In genomic region chr6:17478252-17478651, GRCm38 (mm10) we compare ENCODE assay signal across 22 mouse cellular contexts. TPM values are rescaled to one million over a fixed set of nuclear protein-coding genes. Genes with fewer than 3 reads are reported as not detected.
DNase-seq lines count a peak whose midpoint lies in the region; ATAC-seq and TF ChIP-seq lines count a peak whose summit lies in the region.
"Had no signal": no experiment of that assay in that cellular context is flagged by ENCODE, and none has a peak within 500 bp of the region (broad histone marks: within the 10 kb centered on the region; RNA-seq: fewer than 3 reads in every experiment).

No protein-coding gene starts in this region.

- H3K36me3 ChIP-seq in liver, adult 2 months (ENCODE audit: control insufficient read depth, insufficient read depth, low read length): 0 out of 2 replicates have a peak, but pooled peaks cover 1% of the 10 kb centered on the region
- no peaks in the 10 kb centered on the region for H3K36me3 ChIP-seq in liver, embryonic 11.5 days (ENCODE audit: control insufficient read depth, insufficient read depth, low read length)
- H3K36me3 ChIP-seq in liver, postnatal 0 days (replicated peaks; ENCODE audit: insufficient read depth, low read length): no peaks in the 10 kb centered on the region
- no peaks in the 10 kb centered on the region for H3K36me3 ChIP-seq in liver, embryonic 12.5 days
- no peaks in the 10 kb centered on the region for H3K36me3 ChIP-seq in myocyte (ENCODE audit: control insufficient read depth, insufficient read depth)
- H3K36me3 ChIP-seq: G1E had no signal

- TF ChIP-seq CTCF in liver, adult 2 months (IDR thresholded peaks at IDR 0.05; ENCODE audit: low read depth, low read length): no peak
- TF ChIP-seq CTCF in liver, postnatal 0 days (IDR thresholded peaks at IDR 0.05; ENCODE audit: low read depth): no peak

- no peak overlapping the region for H3ac ChIP-seq in myocyte (ENCODE audit: control insufficient read depth, insufficient read length)

- ATAC-seq in liver, embryonic 11.5 days (replicated peaks; ENCODE audit: low FRiP score): no peak
- ATAC-seq in liver, postnatal 0 days: peak; percentile 56
- ATAC-seq in liver, embryonic 12.5 days: no peak
- ATAC-seq: activated CD4-positive, CD25-positive, alpha-beta regulatory T cell, adult 4 months; CD4-positive, CD25-positive, alpha-beta regulatory T cell, adult 4 months had no signal

- H3K4me1 ChIP-seq in liver, adult 2 months (ENCODE audit: control insufficient read depth, insufficient read depth, low read length): peaks cover 16% of the 10 kb centered on the region
- H3K4me1 ChIP-seq in liver, embryonic 11.5 days (replicated peaks; ENCODE audit: control insufficient read depth, insufficient read depth, low read length): no peaks in the 10 kb centered on the region
- H3K4me1 ChIP-seq in liver, postnatal 0 days (ENCODE audit: insufficient read depth): peaks cover 6% of the 10 kb centered on the region
- no peaks in the 10 kb centered on the region for H3K4me1 ChIP-seq in liver, embryonic 12.5 days

- no peaks in the 10 kb centered on the region for H3K27me3 ChIP-seq in liver, adult 2 months (ENCODE audit: control insufficient read depth, insufficient read depth, low read length)
- no peaks in the 10 kb centered on the region for H3K27me3 ChIP-seq in liver, embryonic 11.5 days (replicated peaks; ENCODE audit: control insufficient read depth, insufficient read depth, low read length)
- H3K27me3 ChIP-seq in liver, postnatal 0 days (ENCODE audit: insufficient read depth, low read length): no peaks in the 10 kb centered on the region
- H3K27me3 ChIP-seq in liver, embryonic 12.5 days (replicated peaks): no peaks in the 10 kb centered on the region
- H3K27me3 ChIP-seq in myocyte (ENCODE audit: control insufficient read depth, insufficient read depth, insufficient read length): no peaks in the 10 kb centered on the region
- H3K27me3 ChIP-seq: CH12.LX, Patski had no signal

- no peak overlapping the region for H3K4me3 ChIP-seq in liver, adult 2 months (ENCODE audit: insufficient read depth, low read depth, low read length)
- no peak overlapping the region for H3K4me3 ChIP-seq in liver, embryonic 11.5 days (ENCODE audit: low read depth, low read length)
- H3K4me3 ChIP-seq in liver, postnatal 0 days (ENCODE audit: low read depth, low read length): no peak overlapping the region
- no peak overlapping the region for H3K4me3 ChIP-seq in liver, embryonic 12.5 days
- peak overlapping the region; percentile 5 for H3K4me3 ChIP-seq in myocyte

- no peak overlapping the region for H3K9ac ChIP-seq in liver, adult 2 months (ENCODE audit: low read depth, low read length)
- H3K9ac ChIP-seq in liver, embryonic 11.5 days (ENCODE audit: low read depth, low read length): no peak overlapping the region
- no peak overlapping the region for H3K9ac ChIP-seq in liver, postnatal 0 days (replicated peaks)
- no peak overlapping the region for H3K9ac ChIP-seq in liver, embryonic 12.5 days

- peak overlapping the region; percentile 77 for H3K27ac ChIP-seq in liver, adult 2 months (replicated peaks; ENCODE audit: insufficient read depth, low read depth, low read length)
- H3K27ac ChIP-seq in liver, embryonic 11.5 days (ENCODE audit: low read depth, low read length): no peak overlapping the region
- peak overlapping the region; percentile 60 for H3K27ac ChIP-seq in liver, postnatal 0 days (ENCODE audit: low read depth)
- H3K27ac ChIP-seq in liver, embryonic 12.5 days: no peak overlapping the region

- no peak for TF ChIP-seq EP300 in liver, postnatal 0 days (IDR thresholded peaks at IDR 0.05; ENCODE audit: low read depth)

- TF ChIP-seq POLR2A in liver, adult 2 months (IDR thresholded peaks at IDR 0.05; ENCODE audit: extremely low read depth, insufficient read depth, low read length): no peak
- no peak for TF ChIP-seq POLR2A in myocyte (IDR thresholded peaks at IDR 0.05; ENCODE audit: insufficient read length, low read depth)

- H3K4me2 ChIP-seq in liver, embryonic 11.5 days: no peak overlapping the region
- H3K4me2 ChIP-seq in liver, postnatal 0 days (ENCODE audit: low read depth, low read length): no peak overlapping the region
- no peak overlapping the region for H3K4me2 ChIP-seq in liver, embryonic 12.5 days
- H3K4me2 ChIP-seq in myocyte (ENCODE audit: low read depth): peak overlapping the region; percentile 75

- peak; percentile 73 for DNase-seq in liver, adult 2 months (ENCODE audit: extremely low read depth, low read depth, low spot score)
- no peak for DNase-seq in liver, embryonic 11.5 days (ENCODE audit: low spot score)
- no peak for DNase-seq in liver, postnatal 0 days
- no peak for DNase-seq in ovary, postnatal 14 days (ENCODE audit: low spot score)
- DNase-seq: adrenal gland, adult 2 months; adrenal gland, adult 8-10 months; adrenal gland, postnatal 10 days; adrenal gland, postnatal 14 days; adrenal gland, postnatal 25 days; adrenal gland, postnatal 36 days; B cell, adult 2 months; cerebellum, adult 11 months; cerebellum, adult 11-12 months; cerebellum, adult 18-20 months had no signal

- H3K79me2 ChIP-seq in liver, adult 2 months (ENCODE audit: control insufficient read depth, insufficient read depth, low read length): peaks cover 20% of the 10 kb centered on the region
- peaks cover 21% of the 10 kb centered on the region for H3K79me2 ChIP-seq in myocyte (ENCODE audit: control insufficient read depth, insufficient read depth)

- H3K9me3 ChIP-seq in liver, embryonic 11.5 days (ENCODE audit: control insufficient read depth, low read length): no peaks in the 10 kb centered on the region
- H3K9me3 ChIP-seq in liver, postnatal 0 days (ENCODE audit: low read length): no peaks in the 10 kb centered on the region
- no peaks in the 10 kb centered on the region for H3K9me3 ChIP-seq in liver, embryonic 12.5 days (replicated peaks)
- H3K9me3 ChIP-seq: G1E had no signal

- WGBS in liver, adult 2 months: 35% methylated on average over 6 of the region's 6 CpGs
- WGBS in liver, embryonic 11.5 days: 91% methylated on average over 6 of the region's 6 CpGs
- 70% methylated on average over 6 of the region's 6 CpGs for WGBS in liver, postnatal 0 days (ENCODE audit: insufficient replicate concordance)
- 83% methylated on average over 6 of the region's 6 CpGs for WGBS in liver, embryonic 12.5 days (ENCODE audit: insufficient replicate concordance)

TF ChIP-seq in myocyte, 11 proteins besides CTCF, POLR2A, EP300 and RAD21:
- TF ChIP-seq MYOD1 (IDR thresholded peaks at IDR 0.05; ENCODE audit: control insufficient read depth in 1 of 3, insufficient read length in 2 of 3, low read depth in 2 of 3) (no peak), USF1 (IDR thresholded peaks at IDR 0.05; ENCODE audit: low read depth) (no peak), POLR2AphosphoS2 (IDR thresholded peaks at IDR 0.05; ENCODE audit: insufficient read length, low read depth) (no peak), TCF12 (IDR thresholded peaks at IDR 0.05; ENCODE audit: insufficient read depth, poor library complexity, severe bottlenecking) (no peak), SRF (IDR thresholded peaks at IDR 0.05; ENCODE audit: control insufficient read depth, insufficient read length, low read depth) (no peak), CEBPB (IDR thresholded peaks at IDR 0.05; ENCODE audit: insufficient read depth, poor library complexity, severe bottlenecking) (no peak), TCF3 (IDR thresholded peaks at IDR 0.05; ENCODE audit: insufficient read length, low read depth) (no peak), REST (IDR thresholded peaks at IDR 0.05; ENCODE audit: insufficient read depth, insufficient read length) (no peak), MAX (IDR thresholded peaks at IDR 0.05; ENCODE audit: low read depth) (no peak), E2F4 (IDR thresholded peaks at IDR 0.05; ENCODE audit: insufficient read depth) (no peak), MYOG (IDR thresholded peaks at IDR 0.05; ENCODE audit: control insufficient read depth in 1 of 3, insufficient read depth in 1 of 3, insufficient read length in 2 of 3, low read depth in 2 of 3) (no peak)

RNA-seq across cellular contexts. Expression of gene Met, which starts 14.7 kb away (rescaled TPM):
- total RNA-seq in liver, adult 2 months (2014; rRNA removed): 67.7 and 72.0 TPM in 2 replicates
- 13.5 and 13.9 TPM in 2 replicates for polyA plus RNA-seq in liver, adult 2 months (2012; rRNA removed)
- polyA plus RNA-seq in liver, embryonic 11.5 days (2014; fragmentation: Nextera tagmentation; extraction: Ambion mirVana): 7.8 and 8.2 TPM in 2 replicates
- polyA plus RNA-seq in liver, postnatal 0 days (2015; fragmentation: Nextera tagmentation; extraction: Ambion mirVana): 7.2 and 8.2 TPM in 2 replicates
- polyA plus RNA-seq in liver, embryonic 12.5 days (2016; fragmentation: Nextera tagmentation; extraction: Ambion mirVana): 6.0 and 6.1 TPM in 2 replicates
- 4.5 TPM for polyA plus RNA-seq in myocyte (2012; fragmentation: generic; extraction: Trizol)
- total RNA-seq: MEL had no signal
- polyA plus RNA-seq: activated CD4-positive, CD25-positive, alpha-beta regulatory T cell, adult 4 months; G1E had no signal

Comparison
In these comparisons a context has a peak if more than half of its experiments do, and no peak if none do; other contexts are left out.
1. H3K27ac ChIP-seq: peak in liver, adult 2 months (single experiment) and liver, postnatal 0 days (single experiment); none in liver, embryonic 11.5 days (single experiment) and liver, embryonic 12.5 days (single experiment).